Mouse (Mus musculus) bone marrow macrophage, adult 2 months (primary cell): ENCODE results near the gene Ahsg. TPM values are rescaled to one million over a fixed set of nuclear protein-coding genes. Genes with fewer than 3 reads are reported as not detected.

Experiments
- H3K27ac ChIP-seq: 2 replicates; pipeline ENCODE4 v1.5.1; 2012; ENCODE audit warnings: low read depth, low read length; ENCODE audit not compliant: insufficient read depth
- H3K4me1 ChIP-seq: 2 replicates; pipeline ENCODE4 v1.6.1; 2012; ENCODE audit warnings: low read length; ENCODE audit not compliant: control insufficient read depth, insufficient read depth
- H3K4me3 ChIP-seq: 2 replicates; pipeline ENCODE4 v1.5.1; 2012; ENCODE audit warnings: mild to moderate bottlenecking, low read length, moderate library complexity; ENCODE audit not compliant: insufficient read depth
- CTCF ChIP-seq: IDR thresholded peaks from 2 replicates; pipeline ENCODE4 v1.5.1; 2012; ENCODE audit warnings: low read depth, mild to moderate bottlenecking, low read length, moderate library complexity
- POLR2A ChIP-seq: IDR thresholded peaks from 2 replicates; pipeline ENCODE4 v1.6.1; 2012; ENCODE audit warnings: mild to moderate bottlenecking, low read depth, low read length, borderline replicate concordance
- polyA plus RNA-seq: library from polyadenylated mRNA; stranded (reverse); fragments of >200 nt; gene quantifications from 2 replicates; pipeline ENCODE4 v1.2.4, GENCODE M21; 2012; ENCODE audit not compliant: missing spikeins, insufficient read depth, insufficient read length

The Ahsg gene
- polyA plus RNA-seq, 1 experiment, result not detected

DNA sequence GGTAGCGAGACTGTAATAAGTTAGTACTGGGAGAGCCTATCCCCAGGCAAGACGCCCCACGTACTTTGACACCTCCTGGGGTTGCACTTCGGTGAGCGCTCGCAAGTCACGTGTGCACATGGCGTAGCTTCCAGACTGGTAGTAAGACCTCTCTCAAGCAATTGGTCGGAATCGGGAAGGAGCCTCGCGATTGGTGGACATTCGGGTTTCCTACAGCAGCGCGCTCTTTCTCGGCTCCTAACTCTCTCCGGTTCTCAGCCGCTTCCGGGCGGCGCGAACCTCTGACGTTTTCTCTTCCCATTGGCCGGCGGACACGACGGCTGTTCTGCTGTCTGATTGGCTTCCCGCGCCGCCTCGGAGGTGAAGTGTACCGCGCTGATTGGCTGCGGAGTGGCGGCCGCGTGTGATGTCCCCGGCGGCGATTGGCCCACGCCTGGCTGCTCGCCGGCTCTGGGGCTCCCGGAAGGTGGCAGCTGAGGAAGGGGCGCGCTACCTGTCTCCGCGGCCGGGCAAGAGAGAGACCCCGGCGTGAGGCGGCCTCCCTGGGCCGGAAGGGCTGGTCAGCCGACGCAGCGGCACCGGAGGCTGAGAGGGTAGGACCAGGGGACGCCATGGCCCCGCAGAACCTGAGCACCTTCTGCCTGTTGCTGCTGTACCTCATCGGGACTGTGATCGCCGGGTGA, 33.5 kb upstream of the Ahsg start, which contains the start of the genes Tbccd1 and Dnajb11:
Gene Tbccd1, minus strand, starts transcription at position 239 of the 683 bp plus-strand sequence.
Gene Dnajb11, plus strand, starts transcription at position 415 of the 683 bp plus-strand sequence.
- Histone ChIP-seq H3K4me1 (peaks cover 8% of the 10 kb centered on the region), H3K4me3 (peak within 1 kb of the TSS; percentile 92), H3K27ac (peak within 1 kb of the TSS; percentile 72)
- TF ChIP-seq CTCF, result no peak
- no peak for TF ChIP-seq POLR2A

DNA sequence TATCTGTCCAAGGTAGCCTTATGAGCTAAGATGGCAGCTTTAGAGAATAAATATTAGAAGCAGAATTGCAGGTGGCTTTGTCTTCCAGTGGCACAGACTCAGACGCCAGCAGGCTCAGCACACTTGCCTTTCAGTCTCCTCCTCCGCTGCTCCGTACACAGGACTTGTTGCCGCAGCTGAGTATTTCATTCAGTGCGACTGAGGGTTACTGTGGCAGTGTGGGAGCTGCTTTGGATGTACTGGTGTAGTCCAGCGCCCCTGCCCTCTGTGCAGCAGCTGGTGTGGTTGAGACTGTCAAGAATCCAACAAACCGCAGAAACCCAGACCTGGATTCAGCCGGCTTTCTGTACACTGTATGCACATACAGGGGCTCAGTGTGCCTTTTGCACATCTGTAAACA, 18.7 kb upstream of the Ahsg start:
- no peak overlapping the region for H3K27ac ChIP-seq
- no peaks in the 10 kb centered on the region for H3K4me1 ChIP-seq
- TF ChIP-seq CTCF (no peak), POLR2A (no peak)
- H3K4me3 ChIP-seq, result no peak overlapping the region

DNA sequence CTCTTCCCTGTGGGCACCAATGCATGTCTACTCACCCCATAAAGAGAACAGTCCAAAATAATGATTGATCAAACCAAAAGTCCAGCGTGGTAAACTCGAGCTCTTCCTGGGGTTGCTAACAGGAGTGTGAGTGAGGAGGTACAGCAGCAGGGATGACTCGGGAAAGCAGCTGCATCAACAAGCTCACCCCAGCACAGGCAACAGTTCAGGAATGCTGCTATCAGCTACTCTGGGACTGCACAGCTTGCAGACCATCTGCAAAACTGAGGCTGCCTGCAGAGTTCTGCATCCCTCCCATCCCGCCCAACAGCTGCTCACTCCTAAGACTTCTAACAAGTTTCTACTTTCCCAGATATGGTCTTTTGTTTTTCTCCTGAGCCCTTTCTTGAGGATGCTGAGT, 17.7 kb upstream of the Ahsg start:
- Histone ChIP-seq H3K4me1 (no peaks in the 10 kb centered on the region), H3K4me3 (no peak overlapping the region), H3K27ac (no peak overlapping the region)
- no peak for TF ChIP-seq POLR2A
- no peak for TF ChIP-seq CTCF

- Histone ChIP-seq H3K4me1 (no peaks in the 10 kb centered on the region), H3K27ac (no peak overlapping the region), H3K4me3 (no peak overlapping the region)
- TF ChIP-seq CTCF, result no peak
- no peak for TF ChIP-seq POLR2A
Observed at GRCm38 (mm10) chr16:22876218-22877043, 14.6 kb upstream of the Ahsg start.

DNA sequence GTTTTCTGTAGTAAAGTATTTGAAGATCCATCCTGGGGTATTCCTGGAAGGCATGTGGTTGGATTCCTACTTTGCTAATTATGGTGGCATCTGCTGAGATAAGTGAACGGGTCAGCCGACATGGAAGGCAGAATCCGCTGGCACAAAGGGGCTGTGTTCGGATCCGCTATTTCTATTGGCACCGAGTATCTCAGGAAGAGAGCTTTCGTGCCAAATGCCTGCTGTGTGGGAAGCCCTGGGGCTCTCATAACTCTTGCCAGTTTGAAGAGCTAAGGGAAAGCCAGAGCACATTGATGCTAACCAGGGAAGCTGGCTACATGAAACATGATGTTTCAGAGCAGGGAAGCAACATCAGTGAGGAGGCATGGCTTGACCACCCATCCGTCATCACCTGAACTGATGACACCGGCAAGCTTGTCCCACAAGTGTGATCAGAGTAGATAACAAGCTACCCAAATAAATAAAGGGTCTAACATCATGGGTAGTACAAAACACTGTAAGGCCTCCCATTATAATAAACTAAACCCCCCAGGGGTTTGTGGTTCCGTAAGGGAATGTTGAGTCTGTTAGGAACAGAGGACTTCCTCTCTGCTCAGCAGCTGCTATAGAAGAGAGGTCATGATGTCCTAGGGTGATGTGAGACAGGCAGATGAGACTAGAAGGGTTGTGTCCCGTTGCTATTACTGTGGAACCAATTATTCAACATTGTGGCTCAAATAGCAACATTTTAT, 13.3 kb upstream of the Ahsg start:
- H3K4me1 ChIP-seq, result no peaks in the 10 kb centered on the region
- TF ChIP-seq POLR2A, result no peak
- TF ChIP-seq CTCF, result no peak
- H3K27ac ChIP-seq, result no peak overlapping the region
- no peak overlapping the region for H3K4me3 ChIP-seq

DNA sequence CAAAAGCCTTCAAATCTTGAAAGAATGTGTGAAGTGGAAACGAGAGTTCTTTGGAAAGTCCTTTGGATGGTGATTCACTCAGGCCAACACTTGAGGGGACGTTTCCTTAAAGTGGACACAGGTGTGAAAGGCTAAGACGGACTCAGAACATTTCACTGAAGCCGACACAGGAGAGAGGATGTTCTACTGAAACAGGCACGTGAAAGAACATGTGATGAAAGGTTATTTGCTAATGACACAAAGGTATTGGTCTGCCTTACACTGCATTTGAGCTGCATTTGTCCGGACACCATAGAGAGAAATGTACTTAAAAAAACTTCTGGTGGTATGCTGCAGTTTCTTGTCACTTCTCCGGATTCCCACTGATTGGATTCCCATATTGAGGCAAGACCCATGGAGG, 12.4 kb upstream of the Ahsg start:
- TF ChIP-seq POLR2A, result no peak
- no peak for TF ChIP-seq CTCF
- H3K4me3 ChIP-seq, result no peak overlapping the region
- no peak overlapping the region for H3K27ac ChIP-seq
- H3K4me1 ChIP-seq, result no peaks in the 10 kb centered on the region

DNA sequence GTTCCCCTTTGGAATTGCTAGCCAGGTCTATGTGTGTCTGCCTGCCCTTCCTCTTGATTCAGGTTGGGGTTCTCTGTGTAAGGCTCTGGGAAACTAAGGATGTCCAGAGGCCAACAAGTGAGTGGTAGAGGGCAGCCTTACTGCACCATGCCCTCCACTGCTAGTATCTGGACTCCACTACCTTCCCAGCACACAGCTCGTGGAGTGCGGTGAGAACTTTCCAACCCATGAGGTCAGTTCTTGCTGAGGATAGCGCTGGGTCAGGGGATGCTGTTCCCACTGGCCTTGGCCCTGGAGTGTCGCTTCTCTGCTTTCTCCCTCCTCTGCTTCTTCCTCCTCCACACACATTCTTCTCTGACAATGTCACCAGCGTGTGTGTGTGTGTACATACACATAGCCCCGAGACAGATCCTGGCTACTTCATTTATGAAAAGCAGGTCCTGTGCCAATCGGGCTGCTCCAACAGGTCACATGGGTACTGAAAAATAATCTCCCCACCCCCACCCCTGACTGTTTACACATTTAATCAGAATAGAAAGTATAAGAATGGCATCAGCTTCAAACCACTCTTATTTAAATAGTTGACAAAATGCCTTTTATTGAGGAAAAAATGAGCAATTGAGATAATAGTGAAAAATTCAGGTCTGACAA, 11.0 kb upstream of the Ahsg start:
- Histone ChIP-seq H3K27ac (no peak overlapping the region), H3K4me3 (no peak overlapping the region), H3K4me1 (no peaks in the 10 kb centered on the region)
- TF ChIP-seq POLR2A (no peak), CTCF (no peak)

- no peak overlapping the region for H3K4me3 ChIP-seq
- TF ChIP-seq POLR2A (no peak), CTCF (no peak)
- no peak overlapping the region for H3K27ac ChIP-seq
- H3K4me1 ChIP-seq, result no peaks in the 10 kb centered on the region
Observed at GRCm38 (mm10) chr16:22880900-22881299, 10.2 kb upstream of the Ahsg start.

DNA sequence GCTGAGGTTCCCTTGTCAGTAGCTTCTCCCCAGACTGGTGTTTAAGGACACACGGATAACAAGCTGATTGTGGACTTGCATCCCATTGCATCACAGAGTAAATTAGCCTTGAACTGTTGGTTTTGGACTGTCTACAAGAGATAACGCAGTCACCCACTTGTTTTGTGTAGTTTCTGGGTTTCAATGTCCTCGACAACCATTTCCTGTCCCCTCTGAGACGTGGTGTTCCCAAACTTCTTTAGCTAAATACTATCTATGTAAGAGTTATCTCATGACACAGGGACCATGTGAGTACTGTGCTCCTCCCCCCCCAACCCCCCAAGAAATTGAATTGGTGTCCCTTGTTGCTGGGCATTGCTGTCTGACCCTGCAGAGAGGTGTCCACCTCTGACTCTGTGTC, 9.6 kb upstream of the Ahsg start:
- no peak overlapping the region for H3K27ac ChIP-seq
- no peaks in the 10 kb centered on the region for H3K4me1 ChIP-seq
- no peak overlapping the region for H3K4me3 ChIP-seq
- TF ChIP-seq POLR2A (no peak), CTCF (no peak)

DNA sequence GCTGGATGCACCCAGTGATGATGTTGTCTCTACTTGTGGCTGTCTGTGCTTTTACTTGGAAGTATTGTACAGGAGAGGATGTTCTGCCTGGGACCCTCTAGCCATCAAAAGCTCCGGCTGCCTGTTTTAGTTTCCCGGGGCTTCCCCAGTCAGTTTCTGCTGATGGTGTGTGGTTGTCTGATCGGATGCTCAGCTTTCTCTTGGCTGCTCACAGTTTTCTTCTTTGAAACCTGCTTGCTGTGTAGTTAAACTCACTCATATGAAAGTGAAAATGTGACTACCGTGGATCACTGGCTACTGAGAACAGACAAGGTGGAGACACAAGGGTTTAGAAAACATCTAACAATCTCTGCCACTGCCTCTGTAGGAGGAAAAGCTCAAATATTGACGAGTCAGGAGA, 7.6 kb upstream of the Ahsg start:
- Histone ChIP-seq H3K4me3 (no peak overlapping the region), H3K27ac (no peak overlapping the region), H3K4me1 (no peaks in the 10 kb centered on the region)
- TF ChIP-seq POLR2A, result no peak
- no peak for TF ChIP-seq CTCF
